Mouse (Mus musculus) limb, embryonic 14.5 days (tissue): Measurements from ENCODE around the gene Ushbp1. TPM values are rescaled to one million over a fixed set of nuclear protein-coding genes. Genes with fewer than 3 reads are reported as not detected.
"Not testable (repeated sequence)": the region's sequence is repeated elsewhere in the genome, so short reads cannot be mapped to it uniquely, and the experiment has no call there.

Experiments used
- ATAC-seq: fragments of 200-750 bp; cut with Nextera tagmentation; 2 replicates; pipeline ENCODE4 v1.8.0; 2017; ENCODE audit warnings: low read depth, moderate number of reproducible peaks, moderate TSS enrichment; ENCODE audit not compliant: low FRiP score
- DNase-seq: peaks from one replicate; pipeline ENCODE4 v3.0.0-alpha.2; 2015; ENCODE audit warnings: low spot score
- H3K27ac ChIP-seq: fragments of 300-500 bp; sonication (generic); replicated peaks from 2 replicates; pipeline ENCODE4 v1.5.1; 2014; ENCODE audit warnings: low read depth, mild to moderate bottlenecking, low read length, moderate library complexity, mixed read lengths
- H3K27me3 ChIP-seq: fragments of 300-500 bp; sonication (generic); 2 replicates; pipeline ENCODE4 v1.6.1; 2014; ENCODE audit warnings: low read length, mixed read lengths; ENCODE audit not compliant: control insufficient read depth, insufficient read depth
- H3K36me3 ChIP-seq: fragments of 300-500 bp; sonication (generic); 2 replicates; pipeline ENCODE4 v1.6.1; 2014; ENCODE audit warnings: mild to moderate bottlenecking, low read length, moderate library complexity, mixed read lengths; ENCODE audit not compliant: control insufficient read depth, insufficient read depth
- H3K4me1 ChIP-seq: fragments of 300-500 bp; sonication (generic); 2 replicates; pipeline ENCODE4 v1.6.1; 2014; ENCODE audit warnings: antibody characterized with exemption, low read length, mixed read lengths; ENCODE audit not compliant: control insufficient read depth, insufficient read depth
- H3K4me2 ChIP-seq: fragments of 300-500 bp; sonication (generic); replicated peaks from 2 replicates; pipeline ENCODE4 v1.6.1; 2014; ENCODE audit warnings: low read depth, mild to moderate bottlenecking, low read length, moderate library complexity; ENCODE audit not compliant: severe bottlenecking
- H3K4me3 ChIP-seq: fragments of 300-500 bp; sonication (generic); replicated peaks from 2 replicates; pipeline ENCODE4 v1.5.1; 2014; ENCODE audit warnings: low read length
- H3K9ac ChIP-seq: fragments of 300-500 bp; sonication (generic); 2 replicates; pipeline ENCODE4 v1.6.1; 2014; ENCODE audit warnings: mild to moderate bottlenecking, low read depth, low read length, moderate library complexity; ENCODE audit not compliant: severe bottlenecking
- H3K9me3 ChIP-seq: fragments of 300-500 bp; sonication (generic); 2 replicates; pipeline ENCODE4 v1.6.1; 2016; ENCODE audit warnings: low read length; ENCODE audit not compliant: control insufficient read depth
- POLR2A ChIP-seq: fragments of 200-500 bp; IDR thresholded peaks from 2 replicates; pipeline ENCODE4 v1.8.0; 2012; ENCODE audit warnings: inconsistent platforms, mild to moderate bottlenecking, moderate library complexity, borderline replicate concordance; ENCODE audit not compliant: insufficient read depth, insufficient read length; ENCODE audit errors: extremely low read depth
- WGBS: fragments of 180-500 bp; shearing (Covaris S2); extraction: QIAGEN DNeasy Blood & Tissue Kit; methylation state at CpG from one replicate; pipeline ENCODE4 v1.1.7; 2014; 5-methylcytosine and 5-hydroxymethylcytosine counted together
- polyA plus RNA-seq, 2 experiments: library from polyadenylated mRNA; depleted of rRNA in 1 of 2; stranded (reverse) in 1 of 2; unstranded in 1 of 2; fragments of >200 nt; fragmentation: Nextera tagmentation in 1 of 2; extraction: Ambion mirVana in 1 of 2; gene quantifications; 2 replicates each; pipeline versions ENCODE4 v1.2.1 to v1.2.3; 2012 to 2014

The Ushbp1 gene
- polyA plus RNA-seq (2012; rRNA removed), result 15.7 and 16.7 TPM in 2 replicates
- polyA plus RNA-seq (2014; fragmentation: Nextera tagmentation; extraction: Ambion mirVana), result 7.6 and 9.1 TPM in 2 replicates

GRCm38 (mm10) chr8:71395629-71396028 lies at the start of gene Ushbp1:
Gene Ushbp1, minus strand, starts transcription at chr8:71395802.
- no peak for DNase-seq
- TF ChIP-seq POLR2A, result no peak
- Histone ChIP-seq H3K27ac (no peak within 1 kb of the TSS), H3K36me3 (peaks cover 16% of the 10 kb centered on the region), H3K27me3 (no peaks in the 10 kb centered on the region), H3K4me3 (peak within 1 kb of the TSS; percentile 83), H3K9ac (no peak within 1 kb of the TSS), H3K4me1 (peaks cover 5% of the 10 kb centered on the region; the same call in 1 of the 2 replicates), H3K9me3 (no peaks in the 10 kb centered on the region), H3K4me2 (peak within 1 kb of the TSS; percentile 86)
- no peak for ATAC-seq
- 87% methylated on average over 9 of the region's 9 CpGs for WGBS

GRCm38 (mm10) chr8:71445096-71445495 lies 49.5 kb upstream of the Ushbp1 start:
- Histone ChIP-seq H3K9ac (no peak overlapping the region), H3K27ac (no peak overlapping the region), H3K4me1 (no peaks in the 10 kb centered on the region), H3K36me3 (no peaks in the 10 kb centered on the region), H3K27me3 (no peaks in the 10 kb centered on the region), H3K4me3 (no peak overlapping the region), H3K4me2 (no peak overlapping the region), H3K9me3 (no peaks in the 10 kb centered on the region)
- DNase-seq, result no peak
- WGBS, result 57% methylated on average over 7 of the region's 7 CpGs
- no peak for TF ChIP-seq POLR2A
- no peak for ATAC-seq

- Histone ChIP-seq H3K36me3 (no peaks in the 10 kb centered on the region), H3K9ac (no peak overlapping the region), H3K9me3 (no peaks in the 10 kb centered on the region), H3K27ac (no peak overlapping the region), H3K27me3 (no peaks in the 10 kb centered on the region), H3K4me2 (no peak overlapping the region), H3K4me3 (no peak overlapping the region), H3K4me1 (no peaks in the 10 kb centered on the region)
- no peak for TF ChIP-seq POLR2A
- DNase-seq (peak; percentile 89), ATAC-seq (0 out of 2 replicates have a peak, but pooled peaks have one; percentile 34)
- WGBS, result 1% methylated on average over 7 of the region's 7 CpGs
Measured at GRCm38 (mm10) chr8:71441404-71441803, 45.8 kb upstream of the Ushbp1 start.

- WGBS, result 62% methylated on average over 3 of the region's 3 CpGs
- DNase-seq (no peak), ATAC-seq (no peak)
- Histone ChIP-seq H3K9me3 (no peaks in the 10 kb centered on the region), H3K4me1 (no peaks in the 10 kb centered on the region), H3K9ac (no peak overlapping the region), H3K4me2 (no peak overlapping the region), H3K4me3 (no peak overlapping the region), H3K27ac (no peak overlapping the region), H3K36me3 (no peaks in the 10 kb centered on the region), H3K27me3 (no peaks in the 10 kb centered on the region)
- no peak for TF ChIP-seq POLR2A
Measured at GRCm38 (mm10) chr8:71437041-71437440, 41.4 kb upstream of the Ushbp1 start.

- not testable (repeated sequence) for H3K9me3 ChIP-seq, DNase-seq, H3K27me3 ChIP-seq, H3K27ac ChIP-seq, H3K4me2 ChIP-seq, ATAC-seq, H3K4me3 ChIP-seq, H3K36me3 ChIP-seq, H3K4me1 ChIP-seq, H3K9ac ChIP-seq
- WGBS, result 81% methylated on average over 1 of the region's 1 CpGs
Measured at GRCm38 (mm10) chr8:71432935-71433334, 37.3 kb upstream of the Ushbp1 start.

- H3K4me3 ChIP-seq, result no peak overlapping the region
- H3K27ac ChIP-seq, result no peak overlapping the region
- no peaks in the 10 kb centered on the region for H3K27me3 ChIP-seq
- no peaks in the 10 kb centered on the region for H3K36me3 ChIP-seq
- no peak for DNase-seq
- no peak overlapping the region for H3K4me2 ChIP-seq
- no peak for ATAC-seq
- H3K9me3 ChIP-seq, result no peaks in the 10 kb centered on the region
- H3K4me1 ChIP-seq, result no peaks in the 10 kb centered on the region
- no peak overlapping the region for H3K9ac ChIP-seq
- TF ChIP-seq POLR2A, result no peak
Measured at GRCm38 (mm10) chr8:71422121-71422520, 26.5 kb upstream of the Ushbp1 start.
